Mouse (Mus musculus) ES-E14 (cell line): ENCODE results near the gene Ppp1r26.

Source experiments
- CHD2 ChIP-seq: IDR thresholded peaks from 2 replicates; pipeline ENCODE4 v1.6.1; 2014; ENCODE audit warnings: mild to moderate bottlenecking, low read depth, low read length, inconsistent platforms
- MAFK ChIP-seq: IDR thresholded peaks from 2 replicates; pipeline ENCODE4 v1.6.1; 2014; ENCODE audit warnings: mild to moderate bottlenecking, low read depth, low read length, inconsistent platforms; ENCODE audit not compliant: insufficient read depth
- ZC3H11A ChIP-seq: IDR thresholded peaks from 2 replicates; pipeline ENCODE4 v1.6.1; 2012; ENCODE audit warnings: low read depth, mild to moderate bottlenecking, inconsistent platforms, low read length, borderline replicate concordance
- ZNF384 ChIP-seq: IDR thresholded peaks from 2 replicates; pipeline ENCODE4 v1.6.1; 2012; ENCODE audit warnings: low read depth, low read length, inconsistent platforms

DNA sequence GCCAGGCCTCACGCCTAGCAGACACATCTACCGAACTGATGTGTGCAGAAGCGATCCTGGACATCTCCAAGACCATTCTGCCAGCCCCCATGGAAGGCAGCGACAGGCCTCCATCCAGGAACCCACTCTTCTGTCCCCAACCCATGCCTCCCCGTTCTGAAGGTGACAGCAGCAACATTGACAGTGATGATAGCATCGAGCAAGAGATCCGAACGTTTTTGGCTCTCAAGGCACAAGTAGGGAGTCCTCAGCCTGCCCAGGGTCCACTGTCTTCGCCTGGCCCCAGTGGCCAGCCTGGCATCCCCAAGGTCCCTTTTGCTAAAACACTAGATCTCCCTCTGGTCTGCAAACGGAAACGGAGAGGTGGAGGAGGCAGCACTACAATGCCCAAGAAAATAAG is 5.1 kb downstream of the Ppp1r26 start:
- no peak for TF ChIP-seq MAFK
- TF ChIP-seq CHD2, result no peak
- TF ChIP-seq ZNF384, result no peak
- no peak for TF ChIP-seq ZC3H11A
